Mouse (Mus musculus) liver, embryonic 14.5 days (tissue): Measurements from ENCODE around the gene Frmd4a. TPM values are rescaled to one million over a fixed set of nuclear protein-coding genes. Genes with fewer than 3 reads are reported as not detected.

Experiments
- ATAC-seq: fragments of 200-750 bp; cut with Nextera tagmentation; 2 replicates; pipeline ENCODE4 v1.8.0; 2017; ENCODE audit warnings: moderate number of reproducible peaks, mild to moderate bottlenecking, moderate library complexity; ENCODE audit not compliant: insufficient read depth
- DNase-seq, 3 experiments: peaks; one replicate each; pipeline ENCODE4 v3.0.0-alpha.2; 2012 to 2013; ENCODE audit warnings: low read depth in 3 of 3, low spot score in 3 of 3
- H3K27ac ChIP-seq: fragments of 300-500 bp; sonication (generic); 2 replicates; pipeline ENCODE4 v1.5.1; 2014; ENCODE audit warnings: moderate library complexity, mild to moderate bottlenecking, control low read depth, inconsistent platforms
- H3K27me3 ChIP-seq: fragments of 300-500 bp; sonication (generic); 2 replicates; pipeline ENCODE4 v1.6.1; 2014; ENCODE audit warnings: mild to moderate bottlenecking, low read length, moderate library complexity; ENCODE audit not compliant: control insufficient read depth, insufficient read depth
- H3K36me3 ChIP-seq: fragments of 300-500 bp; sonication (generic); replicated peaks from 2 replicates; pipeline ENCODE4 v1.6.1; 2014; ENCODE audit warnings: low read depth; ENCODE audit not compliant: control insufficient read depth, insufficient read depth
- H3K4me1 ChIP-seq, 2 experiments: fragments of 200-500 bp in 1 of 2; fragments of 300-500 bp in 1 of 2; sonication (generic) in 1 of 2; replicated peaks; 2 replicates each; pipeline ENCODE4 v1.6.1; 2012 to 2014; ENCODE audit warnings: antibody characterized with exemption in 1 of 2, inconsistent platforms in 1 of 2, low read length in 1 of 2; ENCODE audit not compliant: control insufficient read depth in 2 of 2, insufficient read depth in 2 of 2
- H3K4me2 ChIP-seq: fragments of 300-500 bp; sonication (generic); 2 replicates; pipeline ENCODE4 v1.6.1; 2014; ENCODE audit warnings: low read depth, mild to moderate bottlenecking, control low read depth, moderate library complexity
- H3K4me3 ChIP-seq, 2 experiments: fragments of 200-500 bp in 1 of 2; fragments of 300-500 bp in 1 of 2; sonication (generic) in 1 of 2; 2 replicates each; pipeline ENCODE4 v1.5.1; 2012 to 2014; ENCODE audit warnings: low read depth in 2 of 2, low read length in 2 of 2, mild to moderate bottlenecking in 2 of 2, control low read depth in 1 of 2, inconsistent platforms in 1 of 2, moderate library complexity in 1 of 2; ENCODE audit not compliant: insufficient read depth in 1 of 2
- H3K9ac ChIP-seq: fragments of 300-500 bp; sonication (generic); replicated peaks from 2 replicates; pipeline ENCODE4 v1.6.1; 2014; ENCODE audit warnings: mild to moderate bottlenecking, control low read depth, moderate library complexity
- H3K9me3 ChIP-seq: fragments of 300-500 bp; sonication (generic); 2 replicates; pipeline ENCODE4 v1.6.1; 2016; ENCODE audit warnings: low read length, mixed read lengths; ENCODE audit not compliant: control insufficient read depth
- CTCF ChIP-seq: IDR thresholded peaks from 2 replicates; pipeline ENCODE4 v1.5.1; 2016; ENCODE audit warnings: antibody characterized with exemption, low read depth, control low read depth
- EP300 ChIP-seq: IDR thresholded peaks from 2 replicates; pipeline ENCODE4 v1.6.1; 2016; ENCODE audit warnings: antibody characterized with exemption, low read depth
- WGBS: fragments of 180-500 bp; shearing (Covaris S2); extraction: QIAGEN DNeasy Blood & Tissue Kit; methylation state at CpG from one replicate; pipeline ENCODE4 v1.1.7; 2014; ENCODE audit not compliant: insufficient replicate concordance; 5-methylcytosine and 5-hydroxymethylcytosine counted together
- polyA plus RNA-seq, 2 experiments: library from polyadenylated mRNA; depleted of rRNA in 1 of 2; stranded (reverse) in 1 of 2; unstranded in 1 of 2; fragments of >200 nt; fragmentation: Nextera tagmentation in 1 of 2; extraction: Ambion mirVana in 1 of 2; gene quantifications; 2 replicates each; pipeline versions ENCODE4 v1.2.1 to v1.2.3; 2012 to 2014

The Frmd4a gene
- polyA plus RNA-seq, 2 experiments: 11.0 to 11.2 TPM

DNA sequence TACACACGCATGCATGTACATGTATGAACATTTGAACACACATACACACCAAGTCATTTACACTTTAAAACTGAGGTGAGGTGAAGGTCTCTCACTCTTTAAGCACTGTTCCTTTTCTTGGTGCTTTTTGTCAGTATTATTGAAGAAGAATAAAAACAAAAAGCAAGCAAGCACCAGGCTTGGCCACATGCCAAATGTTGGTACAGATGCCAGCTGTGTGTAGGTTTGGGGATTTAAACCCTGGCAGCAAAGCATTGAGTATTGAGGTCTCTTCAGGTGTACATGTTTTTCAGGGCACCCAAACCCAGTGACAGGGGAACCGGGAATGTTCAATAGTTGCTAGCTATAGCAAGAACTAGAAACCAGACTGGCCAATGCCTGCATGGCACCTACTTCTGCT is 469.8 kb downstream of the Frmd4a start:
- 69% methylated on average over 2 of the region's 2 CpGs for WGBS

GRCm38 (mm10) chr2:4490845-4491244 is 473.3 kb downstream of the Frmd4a start:
- Histone ChIP-seq H3K36me3 (no peaks in the 10 kb centered on the region), H3K9me3 (no peaks in the 10 kb centered on the region), H3K4me3 (no peak overlapping the region), H3K4me2 (no peak overlapping the region), H3K27ac (no peak overlapping the region), H3K27me3 (no peaks in the 10 kb centered on the region), H3K4me1 (peaks cover 0 to 4% of the 10 kb centered on the region in 2 experiments; a peak in 1 of 4 replicates), H3K9ac (no peak overlapping the region)
- ATAC-seq: no peak
- no peak for DNase-seq
- WGBS: 61% methylated on average over 5 of the region's 5 CpGs
- TF ChIP-seq EP300 (no peak), CTCF (no peak)

More for the DNA sequence above, 469.8 kb downstream of the Frmd4a start:
- no peak for TF ChIP-seq EP300
- TF ChIP-seq CTCF: no peak
- H3K4me2 ChIP-seq: no peak overlapping the region
- no peak overlapping the region for H3K27ac ChIP-seq
- no peaks in the 10 kb centered on the region for H3K4me1 ChIP-seq
- no peak overlapping the region for H3K9ac ChIP-seq
- no peak for ATAC-seq
- no peaks in the 10 kb centered on the region for H3K36me3 ChIP-seq
- H3K27me3 ChIP-seq: no peaks in the 10 kb centered on the region
- no peak overlapping the region for H3K4me3 ChIP-seq
- no peaks in the 10 kb centered on the region for H3K9me3 ChIP-seq
- no peak for DNase-seq

DNA sequence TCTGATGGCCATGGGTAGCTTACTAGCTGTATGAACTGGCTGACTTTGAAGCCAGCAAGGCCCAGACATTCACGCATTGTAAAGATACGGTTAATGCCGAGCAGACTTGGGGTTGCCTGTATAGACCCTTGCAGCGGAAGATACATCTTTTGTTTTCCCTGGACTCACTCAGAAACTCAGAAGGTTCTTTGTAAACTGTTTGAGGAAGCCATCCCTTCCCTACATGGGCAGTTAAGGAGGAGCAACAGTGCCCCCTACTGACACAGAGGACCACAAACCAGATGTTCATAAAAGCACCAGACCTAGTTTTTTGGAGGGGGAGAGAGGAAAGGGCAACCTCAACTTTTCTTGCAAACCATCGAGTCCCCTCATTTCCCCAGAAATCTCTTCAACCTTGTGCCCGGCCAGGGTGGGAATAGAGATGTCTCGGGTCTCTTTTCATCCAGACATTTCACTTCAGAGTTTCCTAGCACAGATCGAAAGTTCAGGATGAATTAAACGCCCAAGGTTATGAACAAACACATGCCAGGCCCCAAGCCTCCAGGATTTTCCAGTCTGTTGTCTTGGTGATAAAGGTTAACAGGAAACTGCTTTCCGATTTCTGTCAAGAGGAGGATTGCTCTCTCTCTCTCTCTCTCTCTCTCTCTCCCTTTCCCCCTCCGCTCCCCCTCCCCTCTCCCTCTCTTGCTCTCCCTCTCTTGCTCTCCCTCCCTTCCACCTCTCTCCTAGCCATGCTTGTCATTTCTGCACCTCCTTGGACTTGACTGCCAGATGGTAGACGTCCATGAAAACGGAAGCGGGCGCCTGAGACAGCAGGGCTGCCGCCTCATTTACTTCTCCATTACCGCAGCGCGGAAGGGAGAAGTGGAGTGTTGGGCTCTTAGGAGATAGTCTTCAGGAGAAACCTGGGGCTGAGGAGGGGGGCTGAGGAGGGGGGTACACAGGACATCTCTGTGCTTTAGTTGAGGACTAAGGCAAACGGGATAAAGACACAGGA is 475.3 kb downstream of the Frmd4a start:
- no peaks in the 10 kb centered on the region for H3K36me3 ChIP-seq
- H3K4me2 ChIP-seq: no peak overlapping the region
- H3K9me3 ChIP-seq: no peaks in the 10 kb centered on the region
- no peak for ATAC-seq
- no peak overlapping the region for H3K4me3 ChIP-seq
- H3K27me3 ChIP-seq: no peaks in the 10 kb centered on the region
- peak; percentile 27 to 51 (median 47) for DNase-seq
- WGBS: 34% methylated on average over 20 of the region's 20 CpGs
- no peak overlapping the region for H3K9ac ChIP-seq
- H3K4me1 ChIP-seq: peaks cover 0 to 4% of the 10 kb centered on the region in 2 experiments; a peak in 1 of 4 replicates
- H3K27ac ChIP-seq: no peak overlapping the region
- peak; percentile 70 for TF ChIP-seq CTCF
- TF ChIP-seq EP300: no peak

- H3K27ac ChIP-seq: no peak overlapping the region
- H3K27me3 ChIP-seq: no peaks in the 10 kb centered on the region
- no peak overlapping the region for H3K4me2 ChIP-seq
- TF ChIP-seq CTCF: no peak
- TF ChIP-seq EP300: no peak
- DNase-seq: no peak
- no peak overlapping the region for H3K9ac ChIP-seq
- H3K36me3 ChIP-seq: no peaks in the 10 kb centered on the region
- no peaks in the 10 kb centered on the region for H3K9me3 ChIP-seq
- peaks cover 0 to 4% of the 10 kb centered on the region in 2 experiments; a peak in 1 of 4 replicates for H3K4me1 ChIP-seq
- no peak overlapping the region for H3K4me3 ChIP-seq
- ATAC-seq: peak; percentile 57; the same call in 1 of the 2 replicates
- WGBS: 22% methylated on average over 2 of the region's 2 CpGs
These were observed 477.0 kb downstream of the Frmd4a start for GRCm38 (mm10) chr2:4494478-4494877.

DNA sequence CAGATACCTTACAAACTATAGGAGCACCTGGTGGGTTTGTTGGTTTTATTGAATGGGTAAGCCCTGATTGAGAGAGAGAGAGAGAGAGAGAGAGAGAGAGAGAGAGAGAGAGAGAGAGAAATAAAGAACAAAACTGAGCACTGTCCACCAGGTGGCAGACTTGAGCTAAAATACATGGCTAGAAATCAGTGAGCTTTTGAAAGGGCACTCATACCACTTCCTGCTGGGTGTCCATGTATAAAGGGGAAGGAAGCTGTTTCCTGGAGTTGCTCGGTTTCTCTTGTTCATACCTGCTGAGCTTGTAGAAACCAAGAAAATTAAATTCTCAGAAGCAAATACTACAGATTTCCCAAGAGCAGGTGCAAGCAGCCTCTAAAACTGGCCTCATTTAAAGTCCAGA is 481.7 kb downstream of the Frmd4a start:
- Histone ChIP-seq H3K4me3 (no peak overlapping the region), H3K9me3 (no peaks in the 10 kb centered on the region), H3K27me3 (no peaks in the 10 kb centered on the region), H3K27ac (no peak overlapping the region), H3K4me2 (no peak overlapping the region), H3K9ac (no peak overlapping the region), H3K4me1 (peaks cover 0 to 8% of the 10 kb centered on the region in 2 experiments; a peak in 1 of 4 replicates), H3K36me3 (no peaks in the 10 kb centered on the region)
- no peak for TF ChIP-seq EP300
- peak; percentile 70 for TF ChIP-seq CTCF
- ATAC-seq (no peak), DNase-seq (peak; percentile 49 to 60 (median 54))
- WGBS: 3% methylated on average over 1 of the region's 1 CpGs
